Mouse (Mus musculus) lung, embryonic 14.5 days (tissue): ENCODE data around the gene Fndc3b. TPM values are rescaled to one million over a fixed set of nuclear protein-coding genes. Genes with fewer than 3 reads are reported as not detected.
A peak's percentile ranks its signal among the peaks of the same experiment; 100 is the strongest.

Experiments
- ATAC-seq: fragments of 200-750 bp; cut with Nextera tagmentation; 2 replicates; pipeline ENCODE4 v1.8.0; 2017; ENCODE audit warnings: mild to moderate bottlenecking, moderate TSS enrichment, moderate library complexity; ENCODE audit not compliant: insufficient read depth
- DNase-seq: peaks from one replicate; pipeline ENCODE4 v3.0.0-alpha.2; 2015
- H3K27ac ChIP-seq: fragments of 300-500 bp; sonication (generic); 2 replicates; pipeline ENCODE4 v1.5.1; 2014; ENCODE audit warnings: low read depth, mild to moderate bottlenecking, moderate library complexity
- H3K27me3 ChIP-seq: fragments of 300-500 bp; sonication (generic); 2 replicates; pipeline ENCODE4 v1.6.1; 2014; ENCODE audit warnings: low read length, control low read depth; ENCODE audit not compliant: insufficient read depth
- H3K36me3 ChIP-seq: fragments of 300-500 bp; sonication (generic); 2 replicates; pipeline ENCODE4 v1.6.1; 2014; ENCODE audit warnings: control low read depth; ENCODE audit not compliant: insufficient read depth
- H3K4me1 ChIP-seq: fragments of 300-500 bp; sonication (generic); 2 replicates; pipeline ENCODE4 v1.6.1; 2014; ENCODE audit warnings: antibody characterized with exemption, control low read depth; ENCODE audit not compliant: insufficient read depth
- H3K4me2 ChIP-seq: fragments of 300-500 bp; sonication (generic); 2 replicates; pipeline ENCODE4 v1.6.1; 2014; ENCODE audit warnings: mild to moderate bottlenecking
- H3K4me3 ChIP-seq: fragments of 300-500 bp; sonication (generic); 2 replicates; pipeline ENCODE4 v1.5.1; 2014; ENCODE audit warnings: low read depth, low read length
- H3K9ac ChIP-seq: fragments of 300-500 bp; sonication (generic); 2 replicates; pipeline ENCODE4 v1.6.1; 2014
- H3K9me3 ChIP-seq: fragments of 300-500 bp; sonication (generic); 2 replicates; pipeline ENCODE4 v1.6.1; 2016; ENCODE audit warnings: low read depth, low read length, control low read depth
- CTCF ChIP-seq: IDR thresholded peaks from 2 replicates; pipeline ENCODE4 v1.5.1; 2016; ENCODE audit warnings: antibody characterized with exemption, low read depth
- WGBS: fragments of 180-500 bp; shearing (Covaris S2); extraction: QIAGEN DNeasy Blood & Tissue Kit; methylation state at CpG from one replicate; pipeline ENCODE4 v1.1.7; 2014; 5-methylcytosine and 5-hydroxymethylcytosine counted together
- polyA plus RNA-seq: library from polyadenylated mRNA; unstranded; fragments of >200 nt; fragmentation: Nextera tagmentation; extraction: Ambion mirVana; gene quantifications from 2 replicates; pipeline ENCODE4 v1.2.1, GENCODE M21; 2014

The Fndc3b gene
- polyA plus RNA-seq, 1 experiment from 2014 or later = 37.1 TPM

DNA sequence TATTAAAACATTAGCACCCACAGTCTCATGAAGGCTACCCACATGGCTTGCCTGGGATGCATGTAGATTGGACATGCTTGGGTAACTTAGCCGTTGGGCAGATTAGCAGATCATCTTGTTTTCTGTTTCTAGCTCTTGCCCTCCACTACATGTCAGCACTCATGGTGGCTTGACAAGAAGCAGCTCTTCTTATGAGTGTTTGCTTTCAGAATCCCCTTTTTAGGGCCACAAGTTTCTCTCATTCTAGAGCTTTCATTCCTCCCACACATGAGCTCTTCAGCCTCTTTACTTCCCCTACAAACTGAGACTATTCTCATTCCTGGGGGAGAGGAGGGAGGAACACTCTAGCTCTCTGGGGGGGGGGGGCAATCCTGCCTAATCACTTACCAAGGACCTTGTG is 321.2 kb downstream of the Fndc3b start:
- no peak for TF ChIP-seq CTCF
- Histone ChIP-seq H3K4me1 (no peaks in the 10 kb centered on the region), H3K36me3 (no peaks in the 10 kb centered on the region), H3K4me2 (no peak overlapping the region), H3K9ac (no peak overlapping the region), H3K27ac (no peak overlapping the region), H3K9me3 (no peaks in the 10 kb centered on the region), H3K4me3 (no peak overlapping the region), H3K27me3 (no peaks in the 10 kb centered on the region)
- no peak for DNase-seq
- ATAC-seq = no peak
- WGBS = 62% methylated on average over 1 of the region's 1 CpGs

DNA sequence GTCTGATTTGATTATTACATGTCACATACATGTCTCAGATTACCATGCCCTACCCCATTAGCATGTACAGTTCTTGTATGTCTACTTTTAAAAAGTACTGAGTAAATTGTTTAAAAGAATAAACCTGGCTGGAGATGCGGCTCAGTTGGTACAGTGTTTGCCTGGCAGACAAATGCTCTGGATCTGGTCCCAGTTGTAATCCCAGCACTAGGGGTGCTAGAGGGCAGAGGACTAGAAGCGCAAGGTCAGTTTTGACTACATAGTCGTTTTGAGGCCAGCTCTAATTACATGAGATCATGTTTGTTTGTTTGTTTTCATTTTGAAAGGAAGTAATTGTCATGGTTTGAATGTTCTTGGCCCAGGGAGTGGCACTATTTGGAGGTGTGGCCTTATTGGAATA is 326.3 kb downstream of the Fndc3b start:
- Histone ChIP-seq H3K9me3 (no peaks in the 10 kb centered on the region), H3K36me3 (no peaks in the 10 kb centered on the region), H3K27ac (no peak overlapping the region), H3K4me1 (no peaks in the 10 kb centered on the region), H3K27me3 (no peaks in the 10 kb centered on the region), H3K4me2 (no peak overlapping the region), H3K9ac (no peak overlapping the region), H3K4me3 (no peak overlapping the region)
- DNase-seq (no peak), ATAC-seq (no peak)
- TF ChIP-seq CTCF = peak; percentile 27; the same call in 1 of the 2 replicates
- WGBS = 58% methylated on average over 3 of the region's 3 CpGs

DNA sequence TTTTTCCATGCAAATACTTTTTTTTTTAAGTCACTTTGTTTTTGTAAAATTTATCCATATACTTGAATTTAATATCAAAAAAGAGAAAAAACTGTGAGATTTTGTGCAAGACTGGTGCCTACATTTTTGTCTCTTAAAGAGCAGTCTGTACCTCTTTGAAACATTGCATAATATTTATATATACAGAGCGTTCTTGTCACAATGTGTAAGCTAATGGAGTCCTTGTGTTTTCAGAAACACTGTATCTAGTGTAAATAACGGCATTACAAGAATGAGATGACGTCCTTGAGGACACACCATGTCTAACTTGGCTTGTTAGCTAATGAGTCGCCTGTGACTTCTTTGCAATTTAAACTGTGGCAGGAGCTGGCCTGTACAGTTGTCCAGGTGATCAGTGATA is 333.2 kb downstream of the Fndc3b start:
- Histone ChIP-seq H3K27ac (no peak overlapping the region), H3K9ac (no peak overlapping the region), H3K4me2 (no peak overlapping the region), H3K4me3 (no peak overlapping the region), H3K9me3 (no peaks in the 10 kb centered on the region), H3K36me3 (no peaks in the 10 kb centered on the region), H3K4me1 (no peaks in the 10 kb centered on the region), H3K27me3 (peaks cover 14% of the 10 kb centered on the region)
- no peak for TF ChIP-seq CTCF
- DNase-seq = peak; percentile 34
- ATAC-seq = no peak
- 40% methylated on average over 4 of the region's 4 CpGs for WGBS

DNA sequence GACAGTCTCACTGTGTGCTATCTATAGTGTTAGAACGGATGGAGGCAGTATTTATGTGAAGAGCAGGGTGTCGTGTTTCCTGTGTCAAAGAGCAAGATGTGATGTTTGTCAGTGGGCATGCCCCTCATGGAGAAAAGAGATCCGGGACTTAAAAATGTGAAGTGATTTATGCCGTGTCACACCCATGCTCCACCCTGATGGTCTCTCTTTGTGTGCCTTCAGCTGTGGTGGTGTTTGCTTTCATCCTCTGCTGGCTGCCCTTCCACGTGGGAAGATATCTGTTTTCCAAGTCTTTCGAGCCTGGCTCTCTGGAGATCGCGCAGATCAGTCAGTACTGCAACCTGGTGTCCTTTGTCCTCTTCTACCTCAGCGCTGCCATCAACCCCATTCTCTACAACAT is 336.7 kb downstream of the Fndc3b start:
- H3K27ac ChIP-seq = no peak overlapping the region
- no peaks in the 10 kb centered on the region for H3K4me1 ChIP-seq
- DNase-seq = no peak
- no peak overlapping the region for H3K9ac ChIP-seq
- TF ChIP-seq CTCF = no peak
- ATAC-seq = no peak
- no peak overlapping the region for H3K4me3 ChIP-seq
- no peaks in the 10 kb centered on the region for H3K9me3 ChIP-seq
- H3K27me3 ChIP-seq = peaks cover 42% of the 10 kb centered on the region
- H3K4me2 ChIP-seq = no peak overlapping the region
- WGBS = 38% methylated on average over 9 of the region's 9 CpGs
- no peaks in the 10 kb centered on the region for H3K36me3 ChIP-seq

DNA sequence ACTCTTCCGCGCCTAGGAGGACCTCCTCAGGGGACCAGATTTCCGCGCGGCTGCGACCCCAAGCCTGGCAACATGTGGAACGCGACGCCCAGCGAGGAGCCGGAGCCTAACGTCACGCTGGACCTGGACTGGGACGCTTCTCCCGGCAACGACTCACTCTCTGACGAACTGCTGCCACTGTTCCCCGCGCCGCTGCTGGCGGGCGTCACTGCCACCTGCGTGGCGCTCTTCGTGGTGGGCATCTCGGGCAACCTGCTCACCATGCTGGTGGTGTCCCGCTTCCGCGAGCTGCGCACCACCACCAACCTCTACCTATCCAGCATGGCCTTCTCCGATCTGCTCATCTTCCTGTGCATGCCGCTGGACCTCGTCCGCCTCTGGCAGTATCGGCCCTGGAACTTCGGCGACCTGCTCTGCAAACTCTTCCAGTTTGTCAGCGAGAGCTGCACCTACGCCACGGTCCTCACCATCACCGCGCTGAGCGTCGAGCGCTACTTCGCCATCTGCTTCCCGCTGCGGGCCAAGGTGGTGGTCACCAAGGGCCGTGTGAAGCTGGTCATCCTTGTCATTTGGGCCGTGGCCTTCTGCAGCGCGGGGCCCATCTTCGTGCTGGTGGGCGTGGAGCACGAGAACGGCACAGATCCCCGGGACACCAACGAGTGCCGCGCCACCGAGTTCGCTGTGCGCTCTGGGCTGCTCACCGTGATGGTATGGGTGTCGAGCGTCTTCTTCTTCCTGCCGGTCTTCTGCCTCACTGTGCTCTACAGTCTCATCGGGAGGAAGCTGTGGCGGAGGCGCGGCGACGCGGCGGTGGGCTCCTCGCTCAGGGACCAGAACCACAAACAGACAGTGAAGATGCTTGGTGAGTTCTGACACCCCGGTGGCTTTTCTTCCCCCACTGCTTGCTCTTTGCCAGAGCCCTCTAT is 339.1 kb downstream of the Fndc3b start:
- H3K4me1 ChIP-seq = no peaks in the 10 kb centered on the region
- no peaks in the 10 kb centered on the region for H3K9me3 ChIP-seq
- H3K36me3 ChIP-seq = no peaks in the 10 kb centered on the region
- ATAC-seq (no peak), DNase-seq (no peak)
- TF ChIP-seq CTCF = no peak
- peaks cover 42% of the 10 kb centered on the region for H3K27me3 ChIP-seq
- H3K4me2 ChIP-seq = peak overlapping the region; percentile 47
- 3% methylated on average over 77 of the region's 77 CpGs for WGBS
- peak overlapping the region; percentile 25 for H3K4me3 ChIP-seq
- no peak overlapping the region for H3K9ac ChIP-seq
- no peak overlapping the region for H3K27ac ChIP-seq

DNA sequence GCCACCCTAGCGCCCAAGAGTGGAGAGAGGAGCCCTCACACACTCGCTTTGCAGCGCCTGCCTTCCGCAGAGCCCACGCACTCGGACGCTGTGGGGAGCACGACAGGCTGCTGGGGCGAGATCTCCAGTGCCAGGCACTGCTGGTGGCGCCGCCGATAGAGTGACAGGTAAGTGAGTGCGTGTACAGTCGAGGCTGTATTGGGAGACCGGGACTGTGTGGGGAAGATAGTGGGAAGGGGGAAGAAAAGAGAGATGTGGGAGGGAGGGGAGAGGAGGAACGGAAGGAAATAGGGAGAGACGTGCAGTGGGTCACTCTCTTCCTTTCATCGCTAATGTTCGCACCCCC is 339.9 kb downstream of the Fndc3b start, which contains the start of gene Ghsr:
TSS of gene Ghsr (plus strand) at position 76 of the 346 bp plus-strand sequence.
- no peak for ATAC-seq

DNA sequence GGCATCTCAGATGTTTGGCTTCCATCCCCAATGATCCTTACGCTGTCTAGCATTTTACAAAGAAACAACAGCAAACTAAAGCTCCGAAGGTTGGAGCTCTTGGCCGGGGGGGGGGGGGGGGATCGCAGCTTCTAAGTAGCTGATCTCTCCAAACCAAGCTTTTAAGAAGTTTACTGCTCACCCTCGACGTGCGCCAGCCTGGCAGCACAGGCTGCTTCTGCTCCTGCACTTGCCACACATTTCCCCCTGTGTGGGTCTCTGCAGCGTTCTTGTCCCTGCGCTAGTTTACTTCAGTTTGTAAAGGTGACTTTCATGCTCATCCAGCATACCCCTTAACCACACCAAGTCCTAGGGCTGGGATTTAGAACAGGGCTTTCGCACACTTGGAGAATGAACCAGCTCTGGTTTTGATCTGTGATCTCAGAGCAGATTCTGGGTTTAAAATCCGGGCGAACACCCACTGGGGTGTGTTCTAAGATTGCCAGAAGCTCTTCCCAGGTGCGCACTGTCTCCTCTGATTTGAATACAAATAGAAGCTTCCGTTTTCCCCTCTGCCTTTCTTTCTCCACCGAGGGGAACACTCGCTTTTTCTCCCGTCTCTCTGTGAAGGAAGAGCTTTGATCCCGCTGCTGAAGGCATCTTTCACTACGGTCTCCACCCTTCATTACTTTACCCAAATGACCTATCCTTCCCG is 340.4 kb downstream of the Fndc3b start:
- no peak overlapping the region for H3K9ac ChIP-seq
- no peaks in the 10 kb centered on the region for H3K9me3 ChIP-seq
- no peak for ATAC-seq
- H3K36me3 ChIP-seq = no peaks in the 10 kb centered on the region
- no peak overlapping the region for H3K4me3 ChIP-seq
- no peak for TF ChIP-seq CTCF
- H3K27ac ChIP-seq = no peak overlapping the region
- no peaks in the 10 kb centered on the region for H3K4me1 ChIP-seq
- WGBS = 5% methylated on average over 20 of the region's 20 CpGs
- H3K4me2 ChIP-seq = no peak overlapping the region
- DNase-seq = no peak
- H3K27me3 ChIP-seq = peaks cover 42% of the 10 kb centered on the region

More for the DNA sequence above, 339.9 kb downstream of the Fndc3b start, which contains the start of gene Ghsr:
- H3K36me3 ChIP-seq = no peaks in the 10 kb centered on the region
- peak within 1 kb of the TSS; percentile 25 for H3K4me3 ChIP-seq
- H3K27ac ChIP-seq = no peak within 1 kb of the TSS
- no peak within 1 kb of the TSS for H3K9ac ChIP-seq
- 1% methylated on average over 18 of the region's 19 CpGs for WGBS
- TF ChIP-seq CTCF = no peak
- no peaks in the 10 kb centered on the region for H3K9me3 ChIP-seq
- peak within 1 kb of the TSS; percentile 47 for H3K4me2 ChIP-seq
- DNase-seq = no peak
- H3K27me3 ChIP-seq = peaks cover 42% of the 10 kb centered on the region
- H3K4me1 ChIP-seq = no peaks in the 10 kb centered on the region
